Comparison of ENCODE assay signal across 26 mouse cellular contexts in the genomic region with DNA sequence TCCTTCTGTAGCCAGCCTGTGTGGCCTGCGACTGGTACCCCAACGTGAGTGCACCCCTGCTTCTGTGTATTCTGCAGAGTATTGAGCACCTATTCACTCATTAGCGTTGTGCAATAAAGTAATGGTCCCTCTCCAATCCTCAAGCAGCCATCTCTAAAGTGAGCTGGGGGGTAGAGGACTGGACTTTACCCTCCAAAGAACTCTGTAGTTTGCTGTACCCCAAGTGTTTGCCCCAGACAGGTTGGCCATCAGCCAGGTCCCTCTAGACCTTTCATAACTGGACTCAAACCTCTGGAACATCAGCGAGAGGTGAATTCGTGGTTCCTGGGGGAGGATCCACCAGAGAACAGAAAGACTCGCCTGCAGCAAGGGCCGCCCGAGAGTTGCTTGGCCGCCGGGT. TPM values are rescaled to one million over a fixed set of nuclear protein-coding genes. Genes with fewer than 3 reads are reported as not detected.
A peak's percentile ranks its signal among the peaks of the same experiment; 100 is the strongest.
DNase-seq lines count a peak whose midpoint lies in the region; ATAC-seq lines count a peak whose summit lies in the region.
"Had no signal": no experiment of that assay in that cellular context is flagged by ENCODE, and none has a peak within 500 bp of the region (broad histone marks: within the 10 kb centered on the region; RNA-seq: fewer than 3 reads in every experiment).

No protein-coding gene starts in this region.

- ATAC-seq in kidney, embryonic 15.5 days (replicated peaks; ENCODE audit: low FRiP score) = no peak
- no peak for ATAC-seq in limb, embryonic 12.5 days (ENCODE audit: insufficient number of reproducible peaks, insufficient read depth, low FRiP score, low TSS enrichment, low read depth)
- ATAC-seq in liver, embryonic 16.5 days (ENCODE audit: low read depth) = peak; percentile 59
- ATAC-seq: CD4-positive, CD25-positive, alpha-beta regulatory T cell, adult 4 months; forebrain, embryonic 14.5 days; forebrain, postnatal 0 days had no signal

- no peaks in the 10 kb centered on the region for H3K27me3 ChIP-seq in kidney, embryonic 15.5 days
- H3K27me3 ChIP-seq in limb, embryonic 12.5 days = no peaks in the 10 kb centered on the region
- no peaks in the 10 kb centered on the region for H3K27me3 ChIP-seq in limb, embryonic 10.5 days (ENCODE audit: low read depth, poor library complexity, severe bottlenecking)
- no peaks in the 10 kb centered on the region for H3K27me3 ChIP-seq in liver, embryonic 16.5 days (ENCODE audit: control insufficient read depth, insufficient read depth, low read depth, low read length)
- H3K27me3 ChIP-seq: embryonic facial prominence, embryonic 12.5 days; embryonic facial prominence, embryonic 15.5 days; hindbrain, embryonic 12.5 days had no signal

- no peak overlapping the region for H3K27ac ChIP-seq in kidney, embryonic 15.5 days
- H3K27ac ChIP-seq in limb, embryonic 12.5 days = no peak overlapping the region
- no peak overlapping the region for H3K27ac ChIP-seq in limb, embryonic 10.5 days
- H3K27ac ChIP-seq in liver, embryonic 16.5 days (ENCODE audit: low read length) = peak overlapping the region; percentile 28; the same call in 1 of the 2 replicates
- H3K27ac ChIP-seq: embryonic facial prominence, embryonic 12.5 days; embryonic facial prominence, embryonic 15.5 days; gastrocnemius, adult 2 months; hindbrain, embryonic 12.5 days had no signal

- no peaks in the 10 kb centered on the region for H3K9me3 ChIP-seq in kidney, embryonic 15.5 days (replicated peaks)
- H3K9me3 ChIP-seq in limb, embryonic 12.5 days = no peaks in the 10 kb centered on the region
- no peaks in the 10 kb centered on the region for H3K9me3 ChIP-seq in limb, embryonic 10.5 days (replicated peaks)
- no peaks in the 10 kb centered on the region for H3K9me3 ChIP-seq in liver, embryonic 16.5 days (replicated peaks; ENCODE audit: control insufficient read depth, low read length)
- H3K9me3 ChIP-seq: embryonic facial prominence, embryonic 12.5 days; embryonic facial prominence, embryonic 15.5 days; hindbrain, embryonic 12.5 days had no signal

- 92% methylated on average over 10 of the region's 10 CpGs for WGBS in kidney, embryonic 15.5 days
- 92% methylated on average over 10 of the region's 10 CpGs for WGBS in limb, embryonic 12.5 days
- WGBS in limb, embryonic 10.5 days = 94% methylated on average over 10 of the region's 10 CpGs
- WGBS in liver, embryonic 16.5 days (ENCODE audit: insufficient replicate concordance) = 76% methylated on average over 10 of the region's 10 CpGs

- no peak overlapping the region for H3K4me3 ChIP-seq in kidney, embryonic 15.5 days (replicated peaks)
- H3K4me3 ChIP-seq in limb, embryonic 12.5 days (replicated peaks) = no peak overlapping the region
- no peak overlapping the region for H3K4me3 ChIP-seq in limb, embryonic 10.5 days
- no peak overlapping the region for H3K4me3 ChIP-seq in liver, embryonic 16.5 days (ENCODE audit: low read depth, low read length)
- H3K4me3 ChIP-seq: embryonic facial prominence, embryonic 12.5 days; embryonic facial prominence, embryonic 15.5 days; gastrocnemius, adult 2 months; hindbrain, embryonic 12.5 days had no signal

- peak; percentile 14 for DNase-seq in kidney, postnatal 14 days
- no peak for DNase-seq in limb, embryonic 10.5 days (ENCODE audit: low spot score)
- no peak for DNase-seq in liver
- DNase-seq: adrenal gland, adult 2 months; adrenal gland, postnatal 14 days; cerebellum, adult 11 months; cerebellum, adult 2 months; cerebellum, adult 9-11 months; cerebellum, postnatal 25 days; forebrain, postnatal 0 days; gastrocnemius, adult 2 months; gastrocnemius, postnatal 14 days; heart, adult 11 months had no signal

- no peak overlapping the region for H3K9ac ChIP-seq in kidney, embryonic 15.5 days
- 0 out of 2 replicates have a peak overlapping the region, but pooled peaks have one; percentile 8 for H3K9ac ChIP-seq in limb, embryonic 12.5 days (replicated peaks)
- H3K9ac ChIP-seq in liver, embryonic 16.5 days (ENCODE audit: low read depth, low read length) = no peak overlapping the region
- H3K9ac ChIP-seq: embryonic facial prominence, embryonic 12.5 days; embryonic facial prominence, embryonic 15.5 days; forebrain, postnatal 0 days; hindbrain, embryonic 12.5 days had no signal

- H3K36me3 ChIP-seq in kidney, embryonic 15.5 days = peaks cover 69% of the 10 kb centered on the region
- peaks cover 91% of the 10 kb centered on the region for H3K36me3 ChIP-seq in limb, embryonic 12.5 days
- peaks cover 77% of the 10 kb centered on the region for H3K36me3 ChIP-seq in limb, embryonic 10.5 days
- H3K36me3 ChIP-seq in liver, embryonic 16.5 days (ENCODE audit: control insufficient read depth, insufficient read depth) = peaks cover 31% of the 10 kb centered on the region

- no peaks in the 10 kb centered on the region for H3K4me1 ChIP-seq in kidney, embryonic 15.5 days
- no peaks in the 10 kb centered on the region for H3K4me1 ChIP-seq in limb, embryonic 12.5 days (replicated peaks)
- H3K4me1 ChIP-seq in limb, embryonic 10.5 days = no peaks in the 10 kb centered on the region
- no peaks in the 10 kb centered on the region for H3K4me1 ChIP-seq in liver, embryonic 16.5 days (ENCODE audit: control insufficient read depth, low read depth, low read length)
- H3K4me1 ChIP-seq: embryonic facial prominence, embryonic 12.5 days; embryonic facial prominence, embryonic 15.5 days; hindbrain, embryonic 12.5 days had no signal

- H3K4me2 ChIP-seq in kidney, embryonic 15.5 days = no peak overlapping the region
- H3K4me2 ChIP-seq in limb, embryonic 12.5 days = no peak overlapping the region
- H3K4me2 ChIP-seq in liver, embryonic 16.5 days (ENCODE audit: low read depth, low read length) = no peak overlapping the region
- H3K4me2 ChIP-seq: embryonic facial prominence, embryonic 12.5 days; embryonic facial prominence, embryonic 15.5 days; heart, embryonic 11.5 days; hindbrain, embryonic 12.5 days had no signal

RNA-seq across cellular contexts. Expression of gene Gcnt7, which starts 5.9 kb away (rescaled TPM):
- 1.6 and 2.0 TPM in 2 replicates for polyA plus RNA-seq in kidney, embryonic 15.5 days (2015; fragmentation: Nextera tagmentation; extraction: Ambion mirVana)
- 1.9 and 2.4 TPM in 2 replicates for polyA plus RNA-seq in limb, embryonic 12.5 days (2016; fragmentation: Nextera tagmentation; extraction: Ambion mirVana)
- polyA plus RNA-seq in limb, embryonic 10.5 days (2016; fragmentation: Nextera tagmentation; extraction: Ambion mirVana) = 1.9 and 2.2 TPM in 2 replicates
- polyA plus RNA-seq in liver, embryonic 16.5 days (2015; fragmentation: Nextera tagmentation; extraction: Ambion mirVana) = 0.54 and 0.58 TPM in 2 replicates
- polyA plus RNA-seq: adrenal gland, adult 2 months; cerebellum, adult 2 months; frontal cortex, adult 2 months had no signal

RNA-seq across cellular contexts. Expression of gene Rtf2, which starts 12.1 kb away (rescaled TPM):
- 68.9 and 74.8 TPM in 2 replicates for polyA plus RNA-seq in kidney, embryonic 15.5 days (2015; fragmentation: Nextera tagmentation; extraction: Ambion mirVana)
- 67.7 and 69.1 TPM in 2 replicates for polyA plus RNA-seq in limb, embryonic 12.5 days (2016; fragmentation: Nextera tagmentation; extraction: Ambion mirVana)
- polyA plus RNA-seq in limb, embryonic 10.5 days (2016; fragmentation: Nextera tagmentation; extraction: Ambion mirVana) = 78.6 and 79.5 TPM in 2 replicates
- polyA plus RNA-seq in liver, embryonic 16.5 days (2015; fragmentation: Nextera tagmentation; extraction: Ambion mirVana) = 41.3 and 42.1 TPM in 2 replicates

RNA-seq across cellular contexts. Expression of gene Fam209, which starts 19.9 kb away (rescaled TPM):
- not detected in 2 replicates for polyA plus RNA-seq in kidney, embryonic 15.5 days (2015; fragmentation: Nextera tagmentation; extraction: Ambion mirVana)
- polyA plus RNA-seq in limb, embryonic 12.5 days (2016; fragmentation: Nextera tagmentation; extraction: Ambion mirVana) = not detected in 2 replicates
- polyA plus RNA-seq in limb, embryonic 10.5 days (2016; fragmentation: Nextera tagmentation; extraction: Ambion mirVana) = 0.21 TPM in 1 of 2 replicates, not detected in the other
- 0.13 and 0.18 TPM in 2 replicates for polyA plus RNA-seq in liver, embryonic 16.5 days (2015; fragmentation: Nextera tagmentation; extraction: Ambion mirVana)
- polyA plus RNA-seq: C2C12; cerebellum, adult 2 months; heart, embryonic 14.5 days; heart, postnatal 0 days; hindbrain, embryonic 12.5 days had no signal

RNA-seq across cellular contexts. Expression of gene Cass4, which starts 58.9 kb away (rescaled TPM):
- 0.15 and 0.29 TPM in 2 replicates for polyA plus RNA-seq in kidney, embryonic 15.5 days (2015; fragmentation: Nextera tagmentation; extraction: Ambion mirVana)
- 0.24 and 0.31 TPM in 2 replicates for polyA plus RNA-seq in limb, embryonic 12.5 days (2016; fragmentation: Nextera tagmentation; extraction: Ambion mirVana)
- polyA plus RNA-seq in limb, embryonic 10.5 days (2016; fragmentation: Nextera tagmentation; extraction: Ambion mirVana) = 0.11 and 0.39 TPM in 2 replicates
- polyA plus RNA-seq in liver, embryonic 16.5 days (2015; fragmentation: Nextera tagmentation; extraction: Ambion mirVana) = 0.56 and 0.77 TPM in 2 replicates
